Mouse (Mus musculus) neural tube, embryonic 14.5 days (tissue): ENCODE data around the gene Wdpcp. TPM values are rescaled to one million over a fixed set of nuclear protein-coding genes. Genes with fewer than 3 reads are reported as not detected.

Experiments used
- ATAC-seq: fragments of 200-750 bp; cut with Nextera tagmentation; 2 replicates; pipeline ENCODE4 v1.8.0; 2017; ENCODE audit warnings: low read depth, mild to moderate bottlenecking, moderate TSS enrichment, moderate library complexity
- H3K27ac ChIP-seq: fragments of 300-500 bp; sonication (generic); 2 replicates; pipeline ENCODE4 v1.5.1; 2014; ENCODE audit warnings: low read depth, mild to moderate bottlenecking, control low read depth, low read length, moderate library complexity, mixed read lengths
- H3K27me3 ChIP-seq: fragments of 300-500 bp; sonication (generic); 2 replicates; pipeline ENCODE4 v1.6.1; 2014; ENCODE audit warnings: low read length; ENCODE audit not compliant: control insufficient read depth, insufficient read depth
- H3K36me3 ChIP-seq: fragments of 300-500 bp; sonication (generic); 2 replicates; pipeline ENCODE4 v1.6.1; 2014; ENCODE audit warnings: low read length, mixed read lengths; ENCODE audit not compliant: control insufficient read depth, insufficient read depth
- H3K4me1 ChIP-seq: fragments of 300-500 bp; sonication (generic); 2 replicates; pipeline ENCODE4 v1.6.1; 2014; ENCODE audit warnings: low read length; ENCODE audit not compliant: control insufficient read depth, insufficient read depth
- H3K4me2 ChIP-seq: fragments of 300-500 bp; sonication (generic); 2 replicates; pipeline ENCODE4 v1.6.1; 2014; ENCODE audit warnings: mild to moderate bottlenecking, low read depth, low read length, control low read depth
- H3K4me3 ChIP-seq: fragments of 300-500 bp; sonication (generic); 2 replicates; pipeline ENCODE4 v1.5.1; 2014; ENCODE audit warnings: low read depth, low read length, control low read depth, mixed read lengths
- H3K9ac ChIP-seq: fragments of 300-500 bp; sonication (generic); replicated peaks from 2 replicates; pipeline ENCODE4 v1.6.1; 2014; ENCODE audit warnings: low read depth, mild to moderate bottlenecking, control low read depth, low read length, mixed read lengths
- H3K9me3 ChIP-seq: fragments of 300-500 bp; sonication (generic); 2 replicates; pipeline ENCODE4 v1.6.1; 2016; ENCODE audit warnings: low read length; ENCODE audit not compliant: control insufficient read depth
- WGBS: fragments of 180-500 bp; shearing (Covaris S2); extraction: QIAGEN DNeasy Blood & Tissue Kit; methylation state at CpG from one replicate; pipeline ENCODE4 v1.1.7; 2014; 5-methylcytosine and 5-hydroxymethylcytosine counted together
- polyA plus RNA-seq: library from polyadenylated mRNA; unstranded; fragments of >200 nt; fragmentation: Nextera tagmentation; extraction: Ambion mirVana; gene quantifications from 2 replicates; pipeline ENCODE4 v1.2.1, GENCODE M21; 2014

Gene Wdpcp
- polyA plus RNA-seq, 1 experiment from 2014 or later: 10.5 TPM

DNA sequence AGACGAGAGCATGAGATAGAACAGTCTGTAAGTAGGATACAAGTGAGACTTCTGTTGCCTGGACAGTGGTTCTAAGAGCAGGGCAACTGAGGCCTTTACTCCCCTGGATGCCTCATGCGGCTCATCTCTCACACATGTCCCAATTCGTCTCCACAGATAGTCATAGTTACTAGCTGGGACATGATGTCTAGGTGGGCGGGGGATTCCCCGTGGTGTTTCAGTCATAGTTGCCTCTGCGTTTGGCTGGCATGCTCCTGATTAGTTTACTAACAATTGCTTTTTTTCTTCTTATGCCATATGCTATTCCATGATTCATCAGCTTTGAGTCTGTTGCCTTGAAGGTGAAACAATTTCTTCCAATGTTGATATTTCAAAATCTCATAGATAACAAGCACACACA, 116.4 kb downstream of the Wdpcp start:
- Histone ChIP-seq H3K27ac (no peak overlapping the region), H3K36me3 (no peaks in the 10 kb centered on the region), H3K9me3 (no peaks in the 10 kb centered on the region), H3K27me3 (no peaks in the 10 kb centered on the region), H3K4me2 (no peak overlapping the region), H3K4me3 (no peak overlapping the region), H3K4me1 (no peaks in the 10 kb centered on the region), H3K9ac (no peak overlapping the region)
- 90% methylated on average over 6 of the region's 6 CpGs for WGBS
- ATAC-seq: no peak

DNA sequence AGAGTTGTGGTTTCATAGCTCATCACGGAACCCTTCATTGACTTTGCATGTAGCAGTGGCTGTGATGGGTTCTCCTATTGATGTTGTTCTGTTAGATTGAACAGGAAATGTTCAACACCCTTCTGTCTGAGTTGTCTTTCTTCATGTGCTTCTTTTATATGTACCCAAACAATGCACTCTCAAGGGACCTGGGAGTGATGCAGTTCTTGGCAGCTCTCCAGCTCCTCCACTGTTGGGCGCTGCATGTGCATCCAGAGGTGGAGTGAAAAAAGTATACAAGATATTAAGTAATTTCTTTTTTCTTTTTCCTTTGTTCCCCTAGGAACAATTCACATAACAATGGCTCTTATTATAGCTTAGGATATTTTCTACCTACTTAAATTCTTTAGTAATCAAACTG, 118.7 kb downstream of the Wdpcp start:
- ATAC-seq: no peak
- Histone ChIP-seq H3K27ac (no peak overlapping the region), H3K36me3 (no peaks in the 10 kb centered on the region), H3K27me3 (no peaks in the 10 kb centered on the region), H3K4me1 (no peaks in the 10 kb centered on the region), H3K9me3 (no peaks in the 10 kb centered on the region), H3K4me2 (no peak overlapping the region), H3K4me3 (no peak overlapping the region), H3K9ac (no peak overlapping the region)
- WGBS: 70% methylated on average over 2 of the region's 2 CpGs

DNA sequence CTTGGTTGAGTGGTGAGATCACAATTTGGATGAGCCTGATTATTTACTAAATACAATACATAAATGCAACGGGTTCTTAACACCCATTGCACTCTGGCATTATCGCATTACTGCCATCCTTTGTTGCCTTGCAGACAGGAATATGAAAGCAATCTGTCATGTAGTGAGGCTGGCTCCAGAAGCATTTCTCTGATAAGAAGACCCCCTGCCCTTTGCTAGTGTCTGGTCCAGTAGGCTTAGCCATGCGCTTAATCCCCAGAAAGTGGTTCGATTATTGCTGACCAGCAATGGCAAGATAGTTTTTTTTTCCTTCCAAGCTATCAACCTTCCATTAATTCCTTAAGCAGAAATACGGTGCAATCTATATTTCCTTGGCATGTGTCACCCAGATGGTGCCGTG, 122.1 kb downstream of the Wdpcp start:
- no peak for ATAC-seq
- Histone ChIP-seq H3K9ac (no peak overlapping the region), H3K4me2 (no peak overlapping the region), H3K9me3 (no peaks in the 10 kb centered on the region), H3K36me3 (no peaks in the 10 kb centered on the region), H3K27me3 (no peaks in the 10 kb centered on the region), H3K4me1 (no peaks in the 10 kb centered on the region), H3K27ac (no peak overlapping the region), H3K4me3 (no peak overlapping the region)
- WGBS: 92% methylated on average over 6 of the region's 6 CpGs

DNA sequence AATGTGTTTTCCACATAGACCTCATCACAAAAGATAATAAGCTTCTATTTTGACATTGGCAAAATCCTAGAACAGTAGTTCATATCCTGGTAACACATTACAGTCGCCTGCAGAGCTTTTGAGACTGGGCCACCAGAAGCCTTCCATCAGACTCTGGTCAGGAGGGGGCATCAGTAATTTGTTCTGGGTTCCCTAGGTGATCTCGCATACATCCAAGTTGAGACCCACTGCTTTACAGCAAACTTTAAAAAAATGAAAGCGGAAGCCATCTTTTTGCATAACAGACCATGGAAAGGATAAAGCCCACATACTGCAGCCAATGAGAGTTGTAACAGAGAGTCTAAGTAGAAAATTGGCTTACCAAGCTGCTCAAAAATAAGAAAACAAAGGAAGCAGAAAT, 125.6 kb downstream of the Wdpcp start:
- 78% methylated on average over 3 of the region's 3 CpGs for WGBS
- Histone ChIP-seq H3K4me3 (no peak overlapping the region), H3K36me3 (no peaks in the 10 kb centered on the region), H3K27ac (no peak overlapping the region), H3K9ac (no peak overlapping the region), H3K27me3 (no peaks in the 10 kb centered on the region), H3K4me2 (no peak overlapping the region), H3K4me1 (no peaks in the 10 kb centered on the region), H3K9me3 (no peaks in the 10 kb centered on the region)
- no peak for ATAC-seq

DNA sequence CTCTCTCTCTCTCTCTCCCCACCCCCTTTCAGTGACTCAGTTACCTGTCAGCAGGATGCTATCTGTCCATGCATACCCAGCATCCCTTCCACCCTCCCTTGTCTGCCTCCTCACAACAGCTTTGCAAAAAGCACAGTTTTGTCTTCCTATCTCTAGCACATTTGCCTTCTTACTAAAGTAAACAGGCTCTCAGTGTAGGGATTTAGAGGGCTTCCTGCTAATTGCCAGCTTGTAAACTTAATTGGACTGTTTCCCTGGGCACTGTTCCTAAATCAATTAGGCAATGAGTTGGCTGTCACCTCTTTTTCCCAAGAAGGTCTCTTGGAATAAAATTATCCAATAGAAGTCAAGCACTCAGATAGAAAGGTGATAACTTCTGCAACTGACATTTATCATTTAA, 141.5 kb downstream of the Wdpcp start:
- no peak overlapping the region for H3K27ac ChIP-seq
- ATAC-seq: no peak
- no peak overlapping the region for H3K4me3 ChIP-seq
- no peaks in the 10 kb centered on the region for H3K9me3 ChIP-seq
- H3K4me2 ChIP-seq: no peak overlapping the region
- H3K9ac ChIP-seq: no peak overlapping the region
- no peaks in the 10 kb centered on the region for H3K4me1 ChIP-seq
- no peaks in the 10 kb centered on the region for H3K27me3 ChIP-seq
- H3K36me3 ChIP-seq: no peaks in the 10 kb centered on the region

DNA sequence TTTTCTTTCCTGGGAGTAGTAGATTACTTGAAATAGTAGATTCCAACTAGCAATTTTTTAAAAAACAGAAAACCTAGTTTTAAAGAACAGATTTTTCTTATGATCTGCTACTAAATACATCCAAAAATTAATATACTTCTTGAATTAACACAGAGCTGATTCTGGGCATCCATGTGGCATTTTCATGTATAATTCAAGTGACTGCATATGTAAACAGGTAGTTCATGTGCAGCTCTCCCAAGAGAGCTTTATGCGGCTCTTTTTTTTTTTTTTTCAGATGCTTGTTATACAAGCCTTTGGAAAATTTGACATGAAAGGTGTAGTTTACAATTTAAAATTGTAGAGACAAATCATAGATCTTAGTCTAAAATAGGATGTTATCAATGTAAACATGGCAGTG, 142.0 kb downstream of the Wdpcp start:
- ATAC-seq: no peak
- Histone ChIP-seq H3K27me3 (no peaks in the 10 kb centered on the region), H3K36me3 (no peaks in the 10 kb centered on the region), H3K9ac (no peak overlapping the region), H3K4me1 (no peaks in the 10 kb centered on the region), H3K4me2 (no peak overlapping the region), H3K4me3 (no peak overlapping the region), H3K27ac (no peak overlapping the region), H3K9me3 (no peaks in the 10 kb centered on the region)
- WGBS: 85% methylated on average over 1 of the region's 1 CpGs

DNA sequence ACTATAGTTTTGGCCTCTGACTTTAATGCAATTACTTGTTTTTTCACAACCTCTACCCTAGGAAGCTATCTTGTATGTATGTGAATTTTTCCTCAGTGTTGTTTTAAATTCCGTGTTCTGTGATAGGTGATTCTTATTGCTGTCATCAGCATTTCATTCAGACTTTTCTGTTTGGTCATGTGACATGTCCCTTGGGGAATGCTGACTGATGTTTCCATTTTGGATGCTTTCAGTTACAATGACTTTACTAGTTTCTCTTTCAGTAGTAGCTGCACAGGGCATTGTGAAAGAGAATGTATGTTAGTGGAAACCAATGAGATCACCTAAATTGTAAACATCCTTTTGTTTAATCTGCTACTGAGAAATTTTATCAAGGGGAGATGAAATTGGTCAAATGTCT, 154.3 kb downstream of the Wdpcp start:
- 79% methylated on average over 1 of the region's 1 CpGs for whole genome bisulfite sequencing
- no peaks in the 10 kb centered on the region for H3K4me1 ChIP-seq
- no peak for ATAC-seq
- H3K27me3 ChIP-seq: no peaks in the 10 kb centered on the region
- H3K4me2 ChIP-seq: no peak overlapping the region
- no peak overlapping the region for H3K9ac ChIP-seq
- H3K36me3 ChIP-seq: no peaks in the 10 kb centered on the region
- H3K27ac ChIP-seq: no peak overlapping the region
- H3K9me3 ChIP-seq: no peaks in the 10 kb centered on the region
- no peak overlapping the region for H3K4me3 ChIP-seq

DNA sequence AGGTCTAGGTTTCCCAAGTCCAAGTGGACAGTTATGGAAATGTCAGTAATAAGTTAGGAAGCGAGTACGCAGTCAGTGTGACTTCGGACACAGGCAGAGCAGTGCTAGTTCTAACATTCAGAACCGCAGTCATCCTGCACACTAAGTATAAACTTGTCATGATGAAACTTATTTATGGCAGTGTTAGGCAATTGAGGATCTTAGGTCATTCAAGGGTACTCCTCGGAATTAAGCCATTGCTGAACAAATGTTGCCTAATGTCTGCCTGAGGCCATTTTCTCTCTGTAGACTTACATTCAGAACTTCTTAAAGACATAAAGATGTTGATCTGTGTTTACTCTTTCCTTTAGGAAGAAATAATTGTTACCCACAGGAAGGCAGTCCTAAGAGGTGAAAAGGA, 157.0 kb downstream of the Wdpcp start:
- no peak for ATAC-seq
- no peaks in the 10 kb centered on the region for H3K27me3 ChIP-seq
- H3K36me3 ChIP-seq: no peaks in the 10 kb centered on the region
- no peak overlapping the region for H3K27ac ChIP-seq
- 74% methylated on average over 5 of the region's 5 CpGs for WGBS
- no peak overlapping the region for H3K4me3 ChIP-seq
- no peaks in the 10 kb centered on the region for H3K9me3 ChIP-seq
- no peak overlapping the region for H3K4me2 ChIP-seq
- H3K9ac ChIP-seq: no peak overlapping the region
- H3K4me1 ChIP-seq: no peaks in the 10 kb centered on the region

DNA sequence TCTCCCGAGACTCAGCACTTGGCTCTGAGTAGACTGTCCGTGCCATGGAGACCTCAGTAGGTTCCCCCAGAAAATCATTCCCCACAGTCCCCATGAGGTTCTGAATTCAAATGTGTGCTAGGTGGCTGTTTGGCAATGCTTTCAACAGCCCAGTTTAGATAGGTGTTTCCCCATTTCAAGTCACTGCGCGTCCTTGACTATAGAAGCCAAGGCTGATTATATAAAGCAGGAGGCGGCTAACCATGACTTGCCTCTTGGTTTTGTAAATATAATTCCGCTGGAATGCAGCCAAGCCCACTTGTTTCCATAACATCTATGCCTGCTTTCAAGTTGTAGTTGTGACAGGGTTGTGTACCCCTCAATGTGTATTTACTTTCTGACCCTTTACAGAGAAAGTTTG, 157.9 kb downstream of the Wdpcp start:
- Histone ChIP-seq H3K9ac (no peak overlapping the region), H3K4me1 (no peaks in the 10 kb centered on the region), H3K36me3 (no peaks in the 10 kb centered on the region), H3K4me3 (no peak overlapping the region), H3K9me3 (no peaks in the 10 kb centered on the region), H3K27ac (no peak overlapping the region), H3K4me2 (no peak overlapping the region), H3K27me3 (no peaks in the 10 kb centered on the region)
- 86% methylated on average over 6 of the region's 6 CpGs for WGBS
- ATAC-seq: no peak

DNA sequence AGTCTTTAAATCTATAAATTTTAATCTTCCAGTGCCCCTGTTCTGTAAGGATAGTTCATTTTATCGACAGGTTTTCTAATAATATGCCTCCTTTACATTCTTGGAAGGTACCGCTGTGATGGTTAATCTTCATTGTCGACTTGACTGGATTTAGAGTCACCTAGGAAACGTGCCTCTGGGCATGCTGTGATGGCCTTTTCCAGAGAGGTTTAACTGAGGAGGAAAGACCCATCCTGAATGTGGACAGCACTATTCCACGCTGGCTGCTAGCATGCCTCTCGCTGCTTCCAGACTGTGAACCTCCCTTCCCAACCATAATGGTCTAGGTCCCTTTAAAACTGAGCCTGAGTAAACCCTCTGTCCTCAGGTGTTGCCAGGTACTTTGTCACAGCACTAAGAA, 163.2 kb downstream of the Wdpcp start:
- Histone ChIP-seq H3K9me3 (no peaks in the 10 kb centered on the region), H3K4me2 (no peak overlapping the region), H3K4me3 (no peak overlapping the region), H3K9ac (no peak overlapping the region), H3K36me3 (no peaks in the 10 kb centered on the region), H3K27me3 (no peaks in the 10 kb centered on the region), H3K4me1 (no peaks in the 10 kb centered on the region), H3K27ac (no peak overlapping the region)
- no peak for ATAC-seq
- 55% methylated on average over 6 of the region's 6 CpGs for WGBS
